Comparison of ENCODE assay signal across 8 mouse cellular contexts in genomic region chr2:92459141-92459920, GRCm38 (mm10). TPM values are rescaled to one million over a fixed set of nuclear protein-coding genes. Genes with fewer than 3 reads are reported as not detected.
DNase-seq lines count a peak whose midpoint lies in the region; ATAC-seq and TF ChIP-seq lines count a peak whose summit lies in the region.

No protein-coding gene starts in this region.

- peak overlapping the region; percentile 66 for H3K9ac ChIP-seq in kidney, embryonic 15.5 days
- peak overlapping the region; percentile 75 for H3K9ac ChIP-seq in liver, embryonic 11.5 days (ENCODE audit: low read depth, low read length)

- WGBS in heart, embryonic 10.5 days: under 1% methylated on average over 51 of the region's 55 CpGs
- WGBS in kidney, embryonic 15.5 days: under 1% methylated on average over 55 of the region's 55 CpGs
- WGBS in liver, embryonic 11.5 days: 1% methylated on average over 55 of the region's 55 CpGs

- peak overlapping the region; percentile 39 for H3ac ChIP-seq in myocyte (ENCODE audit: control insufficient read depth, insufficient read length)

- peak; percentile 80 for TF ChIP-seq POLR2A in embryonic fibroblast, embryonic 13.5 days (IDR thresholded peaks at IDR 0.05; ENCODE audit: low read depth, low read length)
- TF ChIP-seq POLR2A in myocyte (IDR thresholded peaks at IDR 0.05; ENCODE audit: insufficient read length, low read depth): peak; percentile 95

- peaks cover 9% of the 10 kb centered on the region for H3K36me3 ChIP-seq in heart, embryonic 10.5 days
- peaks cover 8% of the 10 kb centered on the region for H3K36me3 ChIP-seq in kidney, embryonic 15.5 days
- peaks cover 2% of the 10 kb centered on the region; the same call in 1 of the 2 replicates for H3K36me3 ChIP-seq in liver, embryonic 11.5 days (ENCODE audit: control insufficient read depth, insufficient read depth, low read length)
- peaks cover 3% of the 10 kb centered on the region for H3K36me3 ChIP-seq in myocyte (ENCODE audit: control insufficient read depth, insufficient read depth)

- H3K4me3 ChIP-seq in embryonic fibroblast, embryonic 13.5 days (ENCODE audit: insufficient read depth, low read length): peak overlapping the region; percentile 80
- peak overlapping the region; percentile 95 for H3K4me3 ChIP-seq in heart, embryonic 10.5 days
- peak overlapping the region; percentile 91 for H3K4me3 ChIP-seq in kidney, embryonic 15.5 days (replicated peaks)
- peak overlapping the region; percentile 76 for H3K4me3 ChIP-seq in liver, embryonic 11.5 days (ENCODE audit: low read depth, low read length)
- peak overlapping the region; percentile 84 for H3K4me3 ChIP-seq in myocyte

- peak overlapping the region; percentile 86 for H3K4me2 ChIP-seq in kidney, embryonic 15.5 days
- peak overlapping the region; percentile 99 for H3K4me2 ChIP-seq in liver, embryonic 11.5 days
- peak overlapping the region; percentile 96 for H3K4me2 ChIP-seq in myocyte (ENCODE audit: low read depth)

- peak; percentile 91 for DNase-seq in CD4-positive helper T cell, adult 2 months (ENCODE audit: low read depth, low spot score)
- DNase-seq in brain, adult 2 months (ENCODE audit: low read depth, low spot score): peak; percentile 95
- peak; percentile 93 for DNase-seq in heart, embryonic 10.5 days (ENCODE audit: low spot score)
- DNase-seq in liver, embryonic 11.5 days (ENCODE audit: low spot score): peak; percentile 80
- peak; percentile 79 to 90 for DNase-seq in spleen, postnatal 4 days (ENCODE audit: low spot score in 2 of 2)

- ATAC-seq in kidney, embryonic 15.5 days (replicated peaks; ENCODE audit: low FRiP score): peak; percentile 91
- peak; percentile 87 for ATAC-seq in liver, embryonic 11.5 days (replicated peaks; ENCODE audit: low FRiP score)

- H3K4me1 ChIP-seq in embryonic fibroblast, embryonic 13.5 days (ENCODE audit: control insufficient read depth, insufficient read depth, low read length): no peaks in the 10 kb centered on the region; the same call in 1 of the 2 replicates
- peaks cover 41% of the 10 kb centered on the region for H3K4me1 ChIP-seq in heart, embryonic 10.5 days
- peaks cover 42% of the 10 kb centered on the region for H3K4me1 ChIP-seq in kidney, embryonic 15.5 days
- H3K4me1 ChIP-seq in liver, embryonic 11.5 days (replicated peaks; ENCODE audit: control insufficient read depth, insufficient read depth, low read length): peaks cover 34% of the 10 kb centered on the region

- peaks cover 29% of the 10 kb centered on the region for H3K27me3 ChIP-seq in heart, embryonic 10.5 days (ENCODE audit: insufficient read depth, poor library complexity, severe bottlenecking)
- H3K27me3 ChIP-seq in kidney, embryonic 15.5 days: peaks cover 26% of the 10 kb centered on the region
- H3K27me3 ChIP-seq in liver, embryonic 11.5 days (replicated peaks; ENCODE audit: control insufficient read depth, insufficient read depth, low read length): peaks cover 7% of the 10 kb centered on the region; the same call in 1 of the 2 replicates
- no peaks in the 10 kb centered on the region for H3K27me3 ChIP-seq in myocyte (ENCODE audit: control insufficient read depth, insufficient read depth, insufficient read length)

- peaks cover 13% of the 10 kb centered on the region for H3K79me2 ChIP-seq in myocyte (ENCODE audit: control insufficient read depth, insufficient read depth)

- no peak overlapping the region for H3K27ac ChIP-seq in embryonic fibroblast, embryonic 13.5 days (ENCODE audit: insufficient read depth, low read length)
- H3K27ac ChIP-seq in heart, embryonic 10.5 days: peak overlapping the region; percentile 91
- H3K27ac ChIP-seq in kidney, embryonic 15.5 days: peak overlapping the region; percentile 75
- H3K27ac ChIP-seq in liver, embryonic 11.5 days (ENCODE audit: low read depth, low read length): peak overlapping the region; percentile 34; the same call in 1 of the 2 replicates

- no peak for TF ChIP-seq CTCF in embryonic fibroblast, embryonic 13.5 days (IDR thresholded peaks at IDR 0.05; ENCODE audit: borderline replicate concordance, insufficient read depth, low read length)

- H3K9me3 ChIP-seq in heart, embryonic 10.5 days: no peaks in the 10 kb centered on the region
- H3K9me3 ChIP-seq in kidney, embryonic 15.5 days (replicated peaks): no peaks in the 10 kb centered on the region
- H3K9me3 ChIP-seq in liver, embryonic 11.5 days (ENCODE audit: control insufficient read depth, low read length): no peaks in the 10 kb centered on the region

TF ChIP-seq in myocyte, 11 proteins besides CTCF, POLR2A, EP300 and RAD21:
- TF ChIP-seq E2F4 (IDR thresholded peaks at IDR 0.05; ENCODE audit: insufficient read depth): peak; percentile 39
- TF ChIP-seq POLR2AphosphoS2 (IDR thresholded peaks at IDR 0.05; ENCODE audit: insufficient read length, low read depth): peak; percentile 86
- no peak for TF ChIP-seq USF1 (IDR thresholded peaks at IDR 0.05; ENCODE audit: low read depth)
- peak in 1 of 3 experiments; percentile 14 for TF ChIP-seq MYOD1 (IDR thresholded peaks at IDR 0.05; ENCODE audit: control insufficient read depth in 1 of 3, insufficient read length in 2 of 3, low read depth in 2 of 3)

RNA-seq across cellular contexts. Expression of gene Slc35c1, which starts 1.0 kb away (rescaled TPM):
- polyA plus RNA-seq in embryonic fibroblast, embryonic 13.5 days (2011; ENCODE audit: insufficient read length, low read depth, missing spikeins): 12.8 and 12.9 TPM in 2 replicates
- polyA plus RNA-seq in heart, embryonic 10.5 days (2016; fragmentation: Nextera tagmentation; extraction: Ambion mirVana): 14.1 and 14.9 TPM in 2 replicates
- 15.1 and 16.2 TPM in 2 replicates for polyA plus RNA-seq in kidney, embryonic 15.5 days (2015; fragmentation: Nextera tagmentation; extraction: Ambion mirVana)
- 26.8 and 27.4 TPM in 2 replicates for polyA plus RNA-seq in liver, embryonic 11.5 days (2014; fragmentation: Nextera tagmentation; extraction: Ambion mirVana)
- 13.8 TPM for polyA plus RNA-seq in myocyte (2012; fragmentation: generic; extraction: Trizol)

RNA-seq across cellular contexts. Expression of gene Cry2, which starts 25.5 kb away (rescaled TPM):
- 14.2 and 16.7 TPM in 2 replicates for polyA plus RNA-seq in embryonic fibroblast, embryonic 13.5 days (2011; ENCODE audit: insufficient read length, low read depth, missing spikeins)
- polyA plus RNA-seq in heart, embryonic 10.5 days (2016; fragmentation: Nextera tagmentation; extraction: Ambion mirVana): 21.0 and 23.3 TPM in 2 replicates
- polyA plus RNA-seq in kidney, embryonic 15.5 days (2015; fragmentation: Nextera tagmentation; extraction: Ambion mirVana): 17.7 and 21.3 TPM in 2 replicates
- 20.6 and 22.5 TPM in 2 replicates for polyA plus RNA-seq in liver, embryonic 11.5 days (2014; fragmentation: Nextera tagmentation; extraction: Ambion mirVana)
- 9.3 TPM for polyA plus RNA-seq in myocyte (2012; fragmentation: generic; extraction: Trizol)

RNA-seq across cellular contexts. Expression of gene Mapk8ip1, which starts 58.3 kb away (rescaled TPM):
- polyA plus RNA-seq in embryonic fibroblast, embryonic 13.5 days (2011; ENCODE audit: insufficient read length, low read depth, missing spikeins): 7.1 and 8.6 TPM in 2 replicates
- 7.5 and 18.2 TPM in 2 replicates for polyA plus RNA-seq in heart, embryonic 10.5 days (2016; fragmentation: Nextera tagmentation; extraction: Ambion mirVana)
- polyA plus RNA-seq in kidney, embryonic 15.5 days (2015; fragmentation: Nextera tagmentation; extraction: Ambion mirVana): 32.1 and 34.9 TPM in 2 replicates
- polyA plus RNA-seq in liver, embryonic 11.5 days (2014; fragmentation: Nextera tagmentation; extraction: Ambion mirVana): 4.9 and 6.3 TPM in 2 replicates
- 34.7 TPM for polyA plus RNA-seq in myocyte (2012; fragmentation: generic; extraction: Trizol)
